Comparison of ENCODE assay signal across 37 mouse cellular contexts in the genomic region with DNA sequence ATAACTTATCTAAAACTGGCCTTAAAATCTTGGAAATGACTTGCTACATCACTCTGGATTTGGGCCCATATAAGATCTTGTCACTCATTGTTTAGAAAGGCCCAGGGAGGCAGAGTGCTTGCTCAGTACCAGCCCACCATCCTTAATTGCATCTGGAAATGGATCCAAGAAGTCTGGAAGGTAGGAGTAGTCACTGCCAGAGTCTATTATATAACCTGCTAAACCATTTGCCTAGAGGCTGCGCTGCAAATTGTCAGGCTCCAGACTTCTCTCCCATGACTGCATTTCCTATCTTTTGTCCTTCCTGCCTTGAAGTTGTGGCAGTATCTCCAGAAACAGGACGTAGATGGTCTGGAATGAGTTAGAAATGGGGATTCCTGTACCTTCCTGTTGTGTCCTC. TPM values are rescaled to one million over a fixed set of nuclear protein-coding genes. Genes with fewer than 3 reads are reported as not detected.
DNase-seq lines count a peak whose midpoint lies in the region; ATAC-seq lines count a peak whose summit lies in the region.
"Had no signal": no experiment of that assay in that cellular context is flagged by ENCODE, and none has a peak within 500 bp of the region (broad histone marks: within the 10 kb centered on the region; RNA-seq: fewer than 3 reads in every experiment).

No protein-coding gene starts in this region.

- H3K9me3 ChIP-seq in stomach, embryonic 15.5 days, result no peaks in the 10 kb centered on the region
- H3K9me3 ChIP-seq: embryonic facial prominence, embryonic 13.5 days; forebrain, embryonic 12.5 days; heart, embryonic 10.5 days; kidney, embryonic 15.5 days; limb, embryonic 15.5 days; liver, embryonic 15.5 days had no signal

- H3K4me2 ChIP-seq in stomach, embryonic 15.5 days, result no peak overlapping the region
- H3K4me2 ChIP-seq: embryonic facial prominence, embryonic 13.5 days; forebrain, embryonic 12.5 days; kidney, embryonic 15.5 days; limb, embryonic 15.5 days; liver, embryonic 15.5 days had no signal

- no peak for ATAC-seq in stomach, embryonic 15.5 days (ENCODE audit: insufficient read depth, low FRiP score, low read depth)
- ATAC-seq: midbrain, embryonic 16.5 days; Patski had no signal

- H3K27ac ChIP-seq in stomach, embryonic 15.5 days, result peak overlapping the region; percentile 38; the same call in 1 of the 2 replicates
- H3K27ac ChIP-seq: embryonic facial prominence, embryonic 13.5 days; forebrain, embryonic 12.5 days; heart, embryonic 10.5 days; kidney, embryonic 15.5 days; limb, embryonic 15.5 days; liver, embryonic 15.5 days had no signal

- H3K27me3 ChIP-seq in stomach, embryonic 15.5 days (replicated peaks), result no peaks in the 10 kb centered on the region
- H3K27me3 ChIP-seq: embryonic facial prominence, embryonic 13.5 days; forebrain, embryonic 12.5 days; kidney, embryonic 15.5 days; limb, embryonic 15.5 days; liver, embryonic 15.5 days had no signal

- H3K4me3 ChIP-seq in stomach, embryonic 15.5 days (replicated peaks), result no peak overlapping the region
- H3K4me3 ChIP-seq: embryonic facial prominence, embryonic 13.5 days; erythroblast, embryonic 14.5 days; forebrain, embryonic 12.5 days; heart, embryonic 10.5 days; kidney, embryonic 15.5 days; limb, embryonic 15.5 days; liver, embryonic 15.5 days; myocyte had no signal

- peak; percentile 41 to 69 for DNase-seq in frontal cortex, adult 2 months (ENCODE audit: extremely low spot score in 1 of 2, low spot score in 1 of 2)
- DNase-seq in frontal cortex, postnatal 25 days (ENCODE audit: low spot score in 2 of 2), result no peak
- peak; percentile 48 for DNase-seq in layer of hippocampus, adult 9-11 months
- DNase-seq in layer of hippocampus, postnatal 14 days (ENCODE audit: low spot score in 2 of 2), result no peak
- peak; percentile 50 to 52 for DNase-seq in right cerebral cortex, adult 2 months (ENCODE audit: low spot score in 2 of 2)
- no peak for DNase-seq in right cerebral cortex, postnatal 4 days
- no peak for DNase-seq in liver
- DNase-seq: adrenal gland, postnatal 36 days; cerebellum, postnatal 36 days; embryo, embryonic 11 days; gastrocnemius, postnatal 25 days; heart, postnatal 14 days; kidney, adult 11 months; kidney, postnatal 36 days; lung, postnatal 4 days; thymus, adult 2 months; thymus, postnatal 4 days had no signal

- no peaks in the 10 kb centered on the region for H3K36me3 ChIP-seq in stomach, embryonic 15.5 days
- H3K36me3 ChIP-seq: embryonic facial prominence, embryonic 13.5 days; forebrain, embryonic 12.5 days; heart, embryonic 10.5 days; kidney, embryonic 15.5 days; limb, embryonic 15.5 days; liver, embryonic 15.5 days had no signal

- H3K4me1 ChIP-seq in stomach, embryonic 15.5 days, result peaks cover 7% of the 10 kb centered on the region; the same call in 1 of the 2 replicates
- H3K4me1 ChIP-seq: embryonic facial prominence, embryonic 13.5 days; forebrain, embryonic 12.5 days; limb, embryonic 15.5 days; liver, embryonic 15.5 days had no signal

- 55% methylated on average over 2 of the region's 2 CpGs for WGBS in stomach, embryonic 15.5 days

- no peak overlapping the region for H3K9ac ChIP-seq in stomach, embryonic 15.5 days
- H3K9ac ChIP-seq: embryonic facial prominence, embryonic 13.5 days; forebrain, embryonic 12.5 days; kidney, embryonic 15.5 days; limb, embryonic 15.5 days; liver, embryonic 15.5 days had no signal

RNA-seq across cellular contexts. Expression of a gene that starts 17.0 kb away (rescaled TPM):
- not detected in 2 replicates for polyA plus RNA-seq in frontal cortex, adult 2 months (2012; rRNA removed)
- not detected for total RNA-seq in layer of hippocampus, postnatal 14 days (2021)
- polyA plus RNA-seq in stomach, embryonic 15.5 days (2015; fragmentation: Nextera tagmentation; extraction: Ambion mirVana), result not detected in 2 replicates
- total RNA-seq: adrenal gland, adult 18-20 months; adrenal gland, postnatal 36 days; ES-E14; gastrocnemius, postnatal 25 days; heart, postnatal 14 days; left cerebral cortex, postnatal 36 days; megakaryocyte-erythroid progenitor cell, adult 5-6 weeks had no signal
- polyA plus RNA-seq: cerebellum, adult 2 months; embryonic facial prominence, embryonic 13.5 days; erythroblast, embryonic 14.5 days; forebrain, embryonic 12.5 days; heart, embryonic 10.5 days; hindbrain, embryonic 11.5 days; kidney, embryonic 15.5 days; limb, embryonic 15.5 days; liver, embryonic 15.5 days; lung, embryonic 16.5 days; midbrain, embryonic 16.5 days; myocyte; neural tube, embryonic 14.5 days; Patski; spleen, adult 2 months; thymus, adult 2 months had no signal

RNA-seq across cellular contexts. Expression of a gene that starts 41.8 kb away (rescaled TPM):
- polyA plus RNA-seq in frontal cortex, adult 2 months (2012; rRNA removed), result 19.8 and 25.9 TPM in 2 replicates
- 10 to 100 TPM; 25.2 to 34.6 TPM for total RNA-seq in layer of hippocampus, postnatal 14 days (2021)
- polyA plus RNA-seq in stomach, embryonic 15.5 days (2015; fragmentation: Nextera tagmentation; extraction: Ambion mirVana), result 0.89 and 1.1 TPM in 2 replicates
- total RNA-seq: megakaryocyte-erythroid progenitor cell, adult 5-6 weeks had no signal
- polyA plus RNA-seq: erythroblast, embryonic 14.5 days had no signal

Comparison
In these comparisons a context has a peak if more than half of its experiments do, and no peak if none do; other contexts are left out.
1. DNase-seq: peak in frontal cortex, adult 2 months (2 of 2), layer of hippocampus, adult 9-11 months (single experiment) and right cerebral cortex, adult 2 months (2 of 2); none in frontal cortex, postnatal 25 days (0 of 2), layer of hippocampus, postnatal 14 days (0 of 2), right cerebral cortex, postnatal 4 days (single experiment) and liver (single experiment).